In the genomic region with DNA sequence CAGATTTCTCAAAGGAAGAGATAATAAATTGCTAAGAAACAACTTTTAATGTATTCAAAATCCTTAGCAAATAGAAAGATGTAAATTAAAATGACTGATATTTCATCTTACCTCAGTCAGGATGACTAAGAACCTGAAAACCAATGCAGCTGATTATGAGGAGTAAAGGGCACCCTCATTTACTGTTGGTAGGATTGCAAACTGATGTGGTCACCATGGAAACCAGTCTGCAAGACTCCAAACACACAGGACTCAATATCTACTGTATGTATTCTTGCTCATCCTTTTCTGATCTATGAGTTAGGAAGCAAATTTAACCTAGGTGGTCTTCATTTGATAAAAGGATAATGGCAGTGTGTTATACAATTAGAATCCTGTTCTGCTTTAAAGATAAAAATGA, we compare ENCODE assay signal across 25 mouse cellular contexts.
DNase-seq lines count a peak whose midpoint lies in the region; ATAC-seq and TF ChIP-seq lines count a peak whose summit lies in the region.
"Had no signal": no experiment of that assay in that cellular context is flagged by ENCODE, and none has a peak within 500 bp of the region (broad histone marks: within the 10 kb centered on the region; RNA-seq: fewer than 3 reads in every experiment).

No protein-coding gene starts in this region.

- no peaks in the 10 kb centered on the region for H3K9me3 ChIP-seq in midbrain, embryonic 14.5 days (ENCODE audit: control insufficient read depth, low read length)
- H3K9me3 ChIP-seq in midbrain, embryonic 11.5 days (ENCODE audit: control insufficient read depth, low read length): no peaks in the 10 kb centered on the region
- H3K9me3 ChIP-seq in midbrain, postnatal 0 days (ENCODE audit: low read length): no peaks in the 10 kb centered on the region
- H3K9me3 ChIP-seq: forebrain, embryonic 15.5 days; heart, embryonic 12.5 days; heart, embryonic 15.5 days; hindbrain, embryonic 10.5 days; hindbrain, embryonic 13.5 days had no signal

- no peak overlapping the region for H3K27ac ChIP-seq in midbrain, embryonic 14.5 days (replicated peaks; ENCODE audit: low read depth, low read length)
- H3K27ac ChIP-seq in midbrain, embryonic 11.5 days (ENCODE audit: low read depth, low read length): no peak overlapping the region
- H3K27ac ChIP-seq in midbrain, postnatal 0 days (ENCODE audit: low read depth, low read length): no peak overlapping the region
- H3K27ac ChIP-seq: forebrain, embryonic 15.5 days; heart, embryonic 15.5 days; hindbrain, embryonic 10.5 days; hindbrain, embryonic 13.5 days had no signal

- no peaks in the 10 kb centered on the region for H3K4me1 ChIP-seq in midbrain, embryonic 14.5 days (ENCODE audit: control insufficient read depth, insufficient read depth, low read length)
- no peaks in the 10 kb centered on the region for H3K4me1 ChIP-seq in midbrain, embryonic 11.5 days (ENCODE audit: control insufficient read depth, insufficient read depth, low read length)
- no peaks in the 10 kb centered on the region for H3K4me1 ChIP-seq in midbrain, postnatal 0 days (ENCODE audit: insufficient read depth, low read length)
- H3K4me1 ChIP-seq: forebrain, embryonic 15.5 days; heart, embryonic 12.5 days; heart, embryonic 15.5 days; hindbrain, embryonic 10.5 days; hindbrain, embryonic 13.5 days had no signal

- no peak overlapping the region for H3K4me3 ChIP-seq in midbrain, embryonic 14.5 days (replicated peaks; ENCODE audit: low read depth, low read length)
- H3K4me3 ChIP-seq in midbrain, embryonic 11.5 days (ENCODE audit: low read depth, low read length): no peak overlapping the region
- no peak overlapping the region for H3K4me3 ChIP-seq in midbrain, postnatal 0 days (ENCODE audit: low read depth, low read length)
- H3K4me3 ChIP-seq: forebrain, embryonic 15.5 days; heart, embryonic 12.5 days; heart, embryonic 15.5 days; hindbrain, embryonic 10.5 days; hindbrain, embryonic 13.5 days had no signal

- TF ChIP-seq CTCF in brain, embryonic 14.5 days (IDR thresholded peaks at IDR 0.05; ENCODE audit: borderline replicate concordance, extremely low read depth, insufficient read depth, insufficient read length): no peak
- no peak for TF ChIP-seq CTCF in midbrain, postnatal 0 days (IDR thresholded peaks at IDR 0.05)

- H3K36me3 ChIP-seq in midbrain, embryonic 14.5 days (ENCODE audit: control insufficient read depth, insufficient read depth, low read length): no peaks in the 10 kb centered on the region
- H3K36me3 ChIP-seq in midbrain, embryonic 11.5 days (ENCODE audit: control insufficient read depth, insufficient read depth, low read length): no peaks in the 10 kb centered on the region
- H3K36me3 ChIP-seq in midbrain, postnatal 0 days (ENCODE audit: insufficient read depth, low read length): no peaks in the 10 kb centered on the region
- H3K36me3 ChIP-seq: forebrain, embryonic 15.5 days; heart, embryonic 12.5 days; heart, embryonic 15.5 days; hindbrain, embryonic 10.5 days; hindbrain, embryonic 13.5 days had no signal

- no peak for ATAC-seq in midbrain, embryonic 14.5 days (ENCODE audit: low FRiP score, low TSS enrichment)
- ATAC-seq in midbrain, embryonic 11.5 days (ENCODE audit: low FRiP score): no peak
- no peak for ATAC-seq in midbrain, postnatal 0 days (ENCODE audit: low FRiP score)
- ATAC-seq: CD4-positive, CD25-positive, alpha-beta regulatory T cell, adult 4 months; forebrain, embryonic 15.5 days; hindbrain, embryonic 16.5 days; inflammation-experienced regulatory T-cells, adult 6 months; intestine, embryonic 16.5 days had no signal

- TF ChIP-seq POLR2A in brain, embryonic 14.5 days (IDR thresholded peaks at IDR 0.05; ENCODE audit: borderline replicate concordance, extremely low read depth, insufficient read depth, insufficient read length, poor library complexity, severe bottlenecking): no peak

- H3K27me3 ChIP-seq in midbrain, embryonic 14.5 days (ENCODE audit: control insufficient read depth, insufficient read depth, low read length): no peaks in the 10 kb centered on the region
- H3K27me3 ChIP-seq in midbrain, embryonic 11.5 days (ENCODE audit: control insufficient read depth, insufficient read depth, low read length): no peaks in the 10 kb centered on the region
- no peaks in the 10 kb centered on the region for H3K27me3 ChIP-seq in midbrain, postnatal 0 days (ENCODE audit: insufficient read depth, low read length)
- H3K27me3 ChIP-seq: forebrain, embryonic 15.5 days; heart, embryonic 12.5 days; heart, embryonic 15.5 days; hindbrain, embryonic 13.5 days had no signal

- no peak overlapping the region for H3K4me2 ChIP-seq in midbrain, embryonic 14.5 days (ENCODE audit: low read length)
- no peak overlapping the region for H3K4me2 ChIP-seq in midbrain, embryonic 11.5 days
- H3K4me2 ChIP-seq in midbrain, postnatal 0 days (ENCODE audit: low read depth, low read length, poor library complexity, severe bottlenecking): no peak overlapping the region
- H3K4me2 ChIP-seq: forebrain, embryonic 15.5 days; heart, embryonic 12.5 days; heart, embryonic 15.5 days; hindbrain, embryonic 13.5 days had no signal

- peak; percentile 20 for DNase-seq in midbrain, embryonic 14.5 days
- no peak for DNase-seq in midbrain, embryonic 11.5 days (ENCODE audit: low spot score, missing footprints)
- peak; percentile 11 for DNase-seq in brain, adult 2 months (ENCODE audit: low read depth, low spot score)
- DNase-seq in brain, embryonic 14.5 days (ENCODE audit: low read depth): peak; percentile 41
- peak; percentile 6 for DNase-seq in midbrain, postnatal 0 days (ENCODE audit: low spot score)
- no peak for DNase-seq in frontal cortex, postnatal 36 days (ENCODE audit: low spot score in 2 of 2)
- DNase-seq: adrenal gland, adult 2 months; adrenal gland, postnatal 14 days; cerebellum, adult 11 months; cerebellum, adult 2 months; cerebellum, adult 9-11 months; cerebellum, postnatal 25 days; gastrocnemius, postnatal 25 days; heart, adult 18-20 months; heart, postnatal 10 days; heart, postnatal 36 days had no signal

- no peak overlapping the region for H3K9ac ChIP-seq in midbrain, embryonic 14.5 days (replicated peaks; ENCODE audit: low read length)
- H3K9ac ChIP-seq in midbrain, embryonic 11.5 days (ENCODE audit: low read length): no peak overlapping the region
- H3K9ac ChIP-seq in midbrain, postnatal 0 days (replicated peaks; ENCODE audit: low read length, poor library complexity, severe bottlenecking): no peak overlapping the region
- H3K9ac ChIP-seq: forebrain, embryonic 15.5 days; heart, embryonic 12.5 days; heart, embryonic 15.5 days; hindbrain, embryonic 13.5 days had no signal

Comparison
In these comparisons a context has a peak if more than half of its experiments do, and no peak if none do; other contexts are left out.
1. DNase-seq: peak in midbrain, embryonic 14.5 days (single experiment), brain, adult 2 months (single experiment), brain, embryonic 14.5 days (single experiment) and midbrain, postnatal 0 days (single experiment); none in midbrain, embryonic 11.5 days (single experiment) and frontal cortex, postnatal 36 days (0 of 2).